Mouse (Mus musculus) limb, embryonic 12.5 days (tissue): Measurements from ENCODE around the gene Zfp462. TPM values are rescaled to one million over a fixed set of nuclear protein-coding genes. Genes with fewer than 3 reads are reported as not detected.

Experiments
- ATAC-seq: fragments of 200-750 bp; cut with Nextera tagmentation; 2 replicates; pipeline ENCODE4 v1.8.0; 2017; ENCODE audit warnings: low read depth, moderate TSS enrichment; ENCODE audit not compliant: insufficient number of reproducible peaks, insufficient read depth, low FRiP score, low TSS enrichment
- H3K27ac ChIP-seq: fragments of 300-500 bp; sonication (generic); 2 replicates; pipeline ENCODE4 v1.5.1; 2016; ENCODE audit warnings: mild to moderate bottlenecking, moderate library complexity
- H3K27me3 ChIP-seq: fragments of 300-500 bp; sonication (generic); 2 replicates; pipeline ENCODE4 v1.6.1; 2016; ENCODE audit warnings: mild to moderate bottlenecking, moderate library complexity
- H3K36me3 ChIP-seq: fragments of 300-500 bp; sonication (generic); 2 replicates; pipeline ENCODE4 v1.6.1; 2016; ENCODE audit warnings: mild to moderate bottlenecking, moderate library complexity
- H3K4me1 ChIP-seq: fragments of 300-500 bp; sonication (generic); replicated peaks from 2 replicates; pipeline ENCODE4 v1.6.1; 2016
- H3K4me2 ChIP-seq: fragments of 300-500 bp; sonication (generic); 2 replicates; pipeline ENCODE4 v1.6.1; 2016; ENCODE audit warnings: mild to moderate bottlenecking, moderate library complexity
- H3K4me3 ChIP-seq: fragments of 300-500 bp; sonication (generic); replicated peaks from 2 replicates; pipeline ENCODE4 v1.5.1; 2016; ENCODE audit warnings: mild to moderate bottlenecking
- H3K9ac ChIP-seq: fragments of 300-500 bp; sonication (generic); replicated peaks from 2 replicates; pipeline ENCODE4 v1.6.1; 2016; ENCODE audit warnings: mild to moderate bottlenecking, moderate library complexity
- H3K9me3 ChIP-seq: fragments of 300-500 bp; sonication (generic); 2 replicates; pipeline ENCODE4 v1.6.1; 2016; ENCODE audit warnings: mild to moderate bottlenecking, moderate library complexity
- WGBS: fragments of 180-500 bp; shearing (Covaris S2); methylation state at CpG from one replicate; pipeline ENCODE4 v1.1.7; 2016; 5-methylcytosine and 5-hydroxymethylcytosine counted together
- polyA plus RNA-seq: library from polyadenylated mRNA; unstranded; fragments of >200 nt; fragmentation: Nextera tagmentation; extraction: Ambion mirVana; gene quantifications from 2 replicates; pipeline ENCODE4 v1.2.1, GENCODE M21; 2016

The Zfp462 gene
- polyA plus RNA-seq, 1 experiment from 2014 or later: 8.4 TPM

DNA sequence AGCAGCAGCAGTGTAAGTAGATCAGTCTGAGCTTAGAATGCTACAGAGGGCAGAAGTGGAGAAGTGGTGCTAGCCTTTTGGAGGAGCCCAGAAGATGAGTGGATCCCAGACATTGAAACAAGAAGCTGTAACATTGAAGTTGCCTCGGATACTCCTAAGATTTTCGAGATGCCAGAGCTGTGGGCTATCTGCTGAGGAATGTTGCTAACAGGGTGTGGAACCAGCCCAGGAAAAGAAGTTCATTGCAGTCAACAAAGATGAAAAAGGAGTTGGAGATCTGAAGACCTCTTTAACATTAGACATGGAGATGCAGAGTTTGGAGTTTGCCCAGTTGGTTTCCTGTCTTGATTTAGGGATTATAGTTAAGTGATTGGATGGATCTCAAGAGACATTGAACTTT is 51.2 kb downstream of the Zfp462 start:
- no peaks in the 10 kb centered on the region for H3K4me1 ChIP-seq
- no peak overlapping the region for H3K4me2 ChIP-seq
- WGBS: 96% methylated on average over 2 of the region's 2 CpGs
- H3K27ac ChIP-seq: no peak overlapping the region
- H3K36me3 ChIP-seq: peaks cover 16% of the 10 kb centered on the region
- no peak for ATAC-seq
- H3K4me3 ChIP-seq: no peak overlapping the region
- H3K9ac ChIP-seq: no peak overlapping the region
- H3K27me3 ChIP-seq: no peaks in the 10 kb centered on the region
- no peaks in the 10 kb centered on the region for H3K9me3 ChIP-seq

DNA sequence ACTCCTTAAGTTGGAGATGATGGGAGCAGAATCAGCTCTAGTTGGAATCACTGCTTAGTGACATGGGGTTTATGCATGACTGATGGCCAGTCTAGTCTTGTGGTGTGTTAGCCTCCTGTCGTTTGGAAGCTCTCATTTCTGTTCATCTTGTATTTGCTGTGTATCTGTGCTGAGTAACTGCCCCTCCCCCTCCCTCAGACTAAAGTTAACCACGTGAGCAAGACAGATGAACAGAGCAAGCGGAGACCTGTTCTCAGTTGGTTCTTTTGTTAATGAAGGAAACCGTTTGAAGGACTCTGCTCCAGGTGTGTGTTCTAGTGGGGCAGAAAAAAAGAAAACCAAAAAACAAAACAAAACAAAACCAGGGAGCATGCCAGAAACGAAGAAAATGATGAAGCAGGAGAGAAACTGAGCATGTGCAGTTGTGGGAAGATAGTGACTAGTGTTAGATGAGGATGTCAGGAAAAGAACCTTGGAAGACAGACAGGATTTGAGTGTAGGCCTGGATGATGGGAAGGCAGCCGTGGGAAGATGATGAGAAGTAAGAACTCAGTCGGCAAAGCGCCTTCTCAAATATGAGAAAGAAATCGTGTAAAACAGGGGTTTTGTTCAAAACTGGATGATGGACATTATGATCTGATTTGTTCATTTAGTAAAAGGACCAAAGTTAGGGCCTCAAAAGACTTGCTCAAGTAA is 53.4 kb downstream of the Zfp462 start:
- Histone ChIP-seq H3K4me1 (no peaks in the 10 kb centered on the region), H3K4me3 (no peak overlapping the region), H3K27ac (no peak overlapping the region), H3K36me3 (peaks cover 25% of the 10 kb centered on the region), H3K9ac (no peak overlapping the region), H3K4me2 (no peak overlapping the region), H3K27me3 (no peaks in the 10 kb centered on the region), H3K9me3 (no peaks in the 10 kb centered on the region)
- WGBS: 84% methylated on average over 9 of the region's 9 CpGs
- ATAC-seq: no peak

- ATAC-seq: no peak
- WGBS: 95% methylated on average over 5 of the region's 5 CpGs
- peaks cover 29% of the 10 kb centered on the region for H3K36me3 ChIP-seq
Measured at GRCm38 (mm10) chr4:54999556-54999955, 54.7 kb downstream of the Zfp462 start.

DNA sequence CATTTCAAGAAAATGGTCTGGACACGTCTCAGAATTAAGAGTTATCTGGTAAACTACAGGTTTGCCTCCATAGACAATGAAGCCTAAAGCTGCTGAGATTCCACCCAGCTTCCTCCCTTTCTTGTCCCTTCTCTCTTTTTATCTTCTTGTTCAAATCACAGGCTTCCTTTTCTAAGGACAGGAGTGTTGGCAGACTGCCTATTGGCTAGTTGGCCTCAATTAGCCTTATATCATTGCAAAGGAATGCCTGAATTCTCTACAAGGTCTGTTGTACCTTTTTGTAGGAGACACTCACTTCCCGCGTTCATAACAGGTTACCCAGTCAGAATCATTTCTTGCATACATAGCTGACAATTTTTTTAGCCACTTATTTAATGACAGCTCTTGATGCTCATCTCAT is 56.5 kb downstream of the Zfp462 start:
- no peak overlapping the region for H3K4me3 ChIP-seq
- no peak for ATAC-seq
- no peak overlapping the region for H3K9ac ChIP-seq
- H3K9me3 ChIP-seq: no peaks in the 10 kb centered on the region
- H3K4me2 ChIP-seq: no peak overlapping the region
- H3K27me3 ChIP-seq: no peaks in the 10 kb centered on the region
- no peak overlapping the region for H3K27ac ChIP-seq
- peaks cover 18% of the 10 kb centered on the region for H3K36me3 ChIP-seq
- 88% methylated on average over 3 of the region's 3 CpGs for WGBS
- H3K4me1 ChIP-seq: peaks cover 25% of the 10 kb centered on the region

More at GRCm38 (mm10) chr4:54999556-54999955, 54.7 kb downstream of the Zfp462 start:
- Histone ChIP-seq H3K9me3 (no peaks in the 10 kb centered on the region), H3K27me3 (no peaks in the 10 kb centered on the region), H3K4me2 (no peak overlapping the region), H3K4me3 (no peak overlapping the region), H3K27ac (no peak overlapping the region), H3K4me1 (peaks cover 7% of the 10 kb centered on the region), H3K9ac (no peak overlapping the region)

- ATAC-seq: no peak
- peaks cover 28% of the 10 kb centered on the region for H3K4me1 ChIP-seq
- H3K36me3 ChIP-seq: peaks cover 25% of the 10 kb centered on the region
- no peak overlapping the region for H3K9ac ChIP-seq
- no peak overlapping the region for H3K4me3 ChIP-seq
- 68% methylated on average over 6 of the region's 6 CpGs for WGBS
- H3K9me3 ChIP-seq: no peaks in the 10 kb centered on the region
- H3K27me3 ChIP-seq: no peaks in the 10 kb centered on the region
- no peak overlapping the region for H3K27ac ChIP-seq
- no peak overlapping the region for H3K4me2 ChIP-seq
Measured at GRCm38 (mm10) chr4:55003128-55003527, 58.3 kb downstream of the Zfp462 start.

- Histone ChIP-seq H3K27ac (peak overlapping the region; percentile 79), H3K36me3 (peaks cover 44% of the 10 kb centered on the region), H3K9me3 (no peaks in the 10 kb centered on the region), H3K9ac (no peak overlapping the region), H3K4me1 (peaks cover 28% of the 10 kb centered on the region), H3K4me3 (no peak overlapping the region), H3K27me3 (no peaks in the 10 kb centered on the region), H3K4me2 (peak overlapping the region; percentile 42)
- 16% methylated on average over 4 of the region's 4 CpGs for WGBS
- ATAC-seq: 0 out of 2 replicates have a peak, but pooled peaks have one; percentile 26
Measured at GRCm38 (mm10) chr4:55005066-55005465, 60.2 kb downstream of the Zfp462 start.

DNA sequence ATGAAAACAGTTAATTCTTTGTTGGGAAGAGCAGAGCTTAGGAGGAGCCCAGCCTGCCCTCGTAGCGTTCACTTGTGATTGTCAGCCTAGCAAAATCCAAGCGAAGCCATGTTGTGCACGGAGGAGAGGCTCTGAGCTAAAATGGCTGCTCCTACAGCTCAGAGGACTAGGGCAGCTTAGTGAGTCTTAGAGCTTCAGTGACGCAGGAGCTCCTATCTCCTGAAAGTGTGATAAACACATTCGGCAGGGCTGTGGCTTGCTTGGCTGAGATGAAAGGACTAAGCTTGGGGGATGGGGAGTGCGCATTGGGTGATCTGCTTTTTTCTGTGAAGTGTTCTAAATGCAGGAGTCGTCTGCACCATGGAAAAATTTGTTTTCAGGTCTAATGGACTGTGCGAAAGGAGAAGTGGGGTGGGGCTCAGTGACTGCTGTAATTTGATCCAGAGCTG is 60.7 kb downstream of the Zfp462 start:
- Histone ChIP-seq H3K9me3 (no peaks in the 10 kb centered on the region), H3K9ac (no peak overlapping the region), H3K4me3 (no peak overlapping the region), H3K4me1 (peaks cover 28% of the 10 kb centered on the region), H3K4me2 (peak overlapping the region; percentile 42), H3K27ac (peak overlapping the region; percentile 79), H3K27me3 (no peaks in the 10 kb centered on the region), H3K36me3 (peaks cover 49% of the 10 kb centered on the region)
- WGBS: 17% methylated on average over 9 of the region's 9 CpGs
- ATAC-seq: peak; percentile 75; the same call in 1 of the 2 replicates

DNA sequence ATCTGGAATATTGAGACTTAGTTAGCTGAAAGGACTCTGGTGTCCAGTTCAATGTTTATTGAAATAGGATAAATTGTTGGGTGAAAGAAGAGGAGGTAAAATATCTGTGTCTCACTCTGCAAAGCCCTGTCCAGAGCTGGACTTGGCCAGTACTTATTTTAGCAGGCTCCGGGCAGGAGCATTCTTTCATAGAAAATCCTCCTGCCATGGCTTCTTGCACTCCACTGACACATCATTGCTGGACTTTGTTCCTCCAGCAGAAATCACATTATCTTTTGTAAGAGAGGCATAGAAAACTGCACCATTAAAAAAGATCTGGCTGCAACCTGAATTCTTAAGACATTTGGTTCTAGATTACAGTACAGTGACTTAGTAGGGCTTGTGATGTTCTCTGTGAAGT is 61.2 kb downstream of the Zfp462 start:
- H3K4me2 ChIP-seq: peak overlapping the region; percentile 42; the same call in 1 of the 2 replicates

GRCm38 (mm10) chr4:55008616-55009015 is 63.8 kb downstream of the Zfp462 start:
- ATAC-seq: no peak
- Histone ChIP-seq H3K4me2 (no peak overlapping the region), H3K27me3 (no peaks in the 10 kb centered on the region), H3K9ac (no peak overlapping the region), H3K4me1 (peaks cover 28% of the 10 kb centered on the region), H3K36me3 (peaks cover 68% of the 10 kb centered on the region), H3K4me3 (no peak overlapping the region), H3K27ac (no peak overlapping the region), H3K9me3 (no peaks in the 10 kb centered on the region)
- WGBS: 96% methylated on average over 14 of the region's 14 CpGs

More for the DNA sequence above, 61.2 kb downstream of the Zfp462 start:
- WGBS: 66% methylated on average over 1 of the region's 1 CpGs
- Histone ChIP-seq H3K4me1 (peaks cover 28% of the 10 kb centered on the region), H3K36me3 (peaks cover 54% of the 10 kb centered on the region), H3K27me3 (no peaks in the 10 kb centered on the region), H3K9ac (no peak overlapping the region), H3K9me3 (no peaks in the 10 kb centered on the region), H3K27ac (peak overlapping the region; percentile 79; the same call in 1 of the 2 replicates), H3K4me3 (no peak overlapping the region)
- no peak for ATAC-seq

- WGBS: 90% methylated on average over 12 of the region's 12 CpGs
- Histone ChIP-seq H3K4me2 (no peak overlapping the region), H3K9me3 (no peaks in the 10 kb centered on the region), H3K27ac (no peak overlapping the region), H3K4me1 (peaks cover 3% of the 10 kb centered on the region; the same call in 1 of the 2 replicates), H3K27me3 (no peaks in the 10 kb centered on the region), H3K9ac (no peak overlapping the region), H3K4me3 (no peak overlapping the region), H3K36me3 (peaks cover 92% of the 10 kb centered on the region)
- ATAC-seq: no peak
Measured at GRCm38 (mm10) chr4:55011391-55011790, 66.5 kb downstream of the Zfp462 start.

DNA sequence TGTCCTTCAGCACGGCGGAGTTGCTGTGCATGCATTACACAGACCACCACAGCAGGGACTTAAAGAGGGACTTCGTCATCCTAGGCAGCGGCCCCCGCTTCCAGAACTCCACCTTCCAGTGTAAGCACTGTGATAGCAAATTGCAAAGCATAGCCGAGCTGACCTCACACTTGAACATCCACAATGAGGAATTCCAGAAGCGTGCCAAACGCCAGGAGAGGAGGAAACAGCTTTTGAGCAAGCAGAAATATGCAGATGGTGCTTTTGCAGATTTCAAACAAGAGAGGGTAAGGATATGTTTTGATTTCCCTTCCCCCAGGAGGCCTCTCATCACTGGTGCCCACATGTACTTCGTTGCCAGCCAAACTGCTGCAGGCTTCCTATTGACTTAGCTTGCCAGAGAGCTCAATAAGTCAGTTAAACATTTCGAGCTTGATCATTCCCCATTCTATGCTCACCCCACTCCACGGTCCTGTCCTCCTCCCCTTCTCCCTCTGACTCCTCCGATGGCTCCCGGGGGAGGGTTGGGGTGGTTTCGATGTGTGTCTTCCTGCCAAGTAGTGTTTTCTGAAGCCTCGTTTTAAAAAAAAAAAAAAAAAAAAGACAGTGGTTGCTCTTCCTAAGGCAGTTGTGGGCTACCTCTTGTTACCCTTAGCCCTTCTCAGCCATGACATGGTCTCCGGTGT is 68.9 kb downstream of the Zfp462 start:
- Histone ChIP-seq H3K36me3 (peaks cover 100% of the 10 kb centered on the region), H3K9ac (no peak overlapping the region), H3K4me3 (no peak overlapping the region), H3K9me3 (no peaks in the 10 kb centered on the region), H3K27me3 (no peaks in the 10 kb centered on the region), H3K27ac (no peak overlapping the region), H3K4me2 (no peak overlapping the region), H3K4me1 (no peaks in the 10 kb centered on the region)
- ATAC-seq: no peak
- WGBS: 91% methylated on average over 16 of the region's 16 CpGs
